Mouse (Mus musculus) lung, postnatal 0 days (tissue): ENCODE measurements at regions not wholly inside any gene's neighbourhood (a gene's known extent, or its start where the extent isn't known, plus 50 kb on each side); places are given as distances from the start of the nearest gene placed in this dataset.

Source experiments
- CTCF ChIP-seq: IDR thresholded peaks from 2 replicates; pipeline ENCODE4 v1.5.1; 2016; ENCODE audit warnings: antibody characterized with exemption, mild to moderate bottlenecking
- EP300 ChIP-seq: IDR thresholded peaks from 2 replicates; pipeline ENCODE4 v1.6.1; 2016; ENCODE audit warnings: antibody characterized with exemption, mild to moderate bottlenecking, control low read depth

DNA sequence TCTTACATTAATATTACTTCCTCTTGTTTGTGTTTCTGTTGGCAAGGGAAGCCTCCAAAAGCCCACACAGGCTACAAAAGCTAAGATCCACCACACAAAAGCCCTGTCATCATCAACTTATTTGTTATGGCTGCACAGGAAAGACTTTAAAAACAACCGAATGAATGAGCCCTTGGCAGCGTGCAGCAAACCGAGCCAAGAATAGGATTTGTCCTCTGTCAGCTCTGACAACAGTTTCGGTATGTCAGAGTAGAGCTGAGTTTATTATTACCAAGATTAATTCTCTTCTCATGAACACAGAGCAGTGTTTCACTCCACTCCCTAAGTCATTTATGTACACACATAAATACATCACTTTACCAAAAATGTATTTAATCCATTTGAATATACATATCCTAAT is 236.1 kb upstream of the G2e3 start:
- no peak for TF ChIP-seq CTCF
- TF ChIP-seq EP300: no peak
